In genomic region chrX:70881326-70881725, GRCm38 (mm10) we compare ENCODE assay signal across 25 mouse cellular contexts.
DNase-seq lines count a peak whose midpoint lies in the region; ATAC-seq lines count a peak whose summit lies in the region.
"Had no signal": no experiment of that assay in that cellular context is flagged by ENCODE, and none has a peak within 500 bp of the region (broad histone marks: within the 10 kb centered on the region; RNA-seq: fewer than 3 reads in every experiment).

No protein-coding gene starts in this region.

- WGBS in hindbrain, embryonic 12.5 days = 82% methylated on average over 2 of the region's 2 CpGs

- no peak overlapping the region for H3K4me3 ChIP-seq in hindbrain, embryonic 12.5 days
- H3K4me3 ChIP-seq: embryonic facial prominence, embryonic 10.5 days; embryonic facial prominence, embryonic 15.5 days; forebrain, embryonic 13.5 days; hindbrain, embryonic 15.5 days; midbrain, embryonic 15.5 days; neural tube, embryonic 15.5 days had no signal

- H3K9me3 ChIP-seq in hindbrain, embryonic 12.5 days (replicated peaks) = no peaks in the 10 kb centered on the region
- H3K9me3 ChIP-seq: embryonic facial prominence, embryonic 10.5 days; embryonic facial prominence, embryonic 15.5 days; forebrain, embryonic 13.5 days; hindbrain, embryonic 15.5 days; midbrain, embryonic 15.5 days; neural tube, embryonic 15.5 days had no signal

- no peaks in the 10 kb centered on the region for H3K4me1 ChIP-seq in hindbrain, embryonic 12.5 days
- H3K4me1 ChIP-seq: embryonic facial prominence, embryonic 10.5 days; embryonic facial prominence, embryonic 15.5 days; forebrain, embryonic 13.5 days; hindbrain, embryonic 15.5 days; midbrain, embryonic 15.5 days; neural tube, embryonic 15.5 days had no signal

- DNase-seq in ovary, adult 18-20 months (ENCODE audit: low spot score) = peak; percentile 86
- no peak for DNase-seq in ovary, postnatal 14 days (ENCODE audit: low spot score)
- peak; percentile 64 for DNase-seq in adipocyte (ENCODE audit: low spot score)
- peak; percentile 84 for DNase-seq in adrenal gland, postnatal 14 days
- DNase-seq in testis, postnatal 14 days (ENCODE audit: low spot score) = peak; percentile 58
- no peak for DNase-seq in lung, postnatal 25 days (ENCODE audit: low spot score)
- DNase-seq: cerebellum, adult 2 months; cerebellum, postnatal 25 days; gastrocnemius, postnatal 14 days; kidney, adult 8-10 months; kidney, postnatal 10 days; liver; lung, adult 2 months; lung, postnatal 10 days; thymus, postnatal 25 days had no signal

- H3K4me2 ChIP-seq in hindbrain, embryonic 12.5 days (replicated peaks) = no peak overlapping the region
- H3K4me2 ChIP-seq: embryonic facial prominence, embryonic 15.5 days; forebrain, embryonic 13.5 days; heart, embryonic 11.5 days; hindbrain, embryonic 15.5 days; midbrain, embryonic 15.5 days; neural tube, embryonic 15.5 days had no signal

- H3K27me3 ChIP-seq in hindbrain, embryonic 12.5 days = no peaks in the 10 kb centered on the region
- H3K27me3 ChIP-seq: CH12.LX; forebrain, embryonic 13.5 days; hindbrain, embryonic 15.5 days; midbrain, embryonic 15.5 days; neural tube, embryonic 15.5 days had no signal

- ATAC-seq in hindbrain, embryonic 12.5 days (ENCODE audit: low FRiP score) = no peak
- ATAC-seq: forebrain, embryonic 13.5 days; midbrain, embryonic 15.5 days had no signal

- H3K9ac ChIP-seq in hindbrain, embryonic 12.5 days = no peak overlapping the region
- H3K9ac ChIP-seq: embryonic facial prominence, embryonic 15.5 days; forebrain, embryonic 13.5 days; hindbrain, embryonic 15.5 days; liver, embryonic 14.5 days; midbrain, embryonic 15.5 days; neural tube, embryonic 15.5 days had no signal

- no peaks in the 10 kb centered on the region for H3K36me3 ChIP-seq in hindbrain, embryonic 12.5 days
- H3K36me3 ChIP-seq: embryonic facial prominence, embryonic 10.5 days; embryonic facial prominence, embryonic 15.5 days; hindbrain, embryonic 15.5 days; midbrain, embryonic 15.5 days; neural tube, embryonic 15.5 days had no signal

- no peak overlapping the region for H3K27ac ChIP-seq in hindbrain, embryonic 12.5 days
- H3K27ac ChIP-seq: embryonic facial prominence, embryonic 10.5 days; embryonic facial prominence, embryonic 15.5 days; forebrain, embryonic 13.5 days; hindbrain, embryonic 15.5 days; liver, embryonic 14.5 days; midbrain, embryonic 15.5 days; neural tube, embryonic 15.5 days had no signal

Comparison
In these comparisons a context has a peak if more than half of its experiments do, and no peak if none do; other contexts are left out.
1. DNase-seq: peak in ovary, adult 18-20 months (single experiment), adipocyte (single experiment), adrenal gland, postnatal 14 days (single experiment) and testis, postnatal 14 days (single experiment); none in ovary, postnatal 14 days (single experiment) and lung, postnatal 25 days (single experiment).